Mouse (Mus musculus) limb, embryonic 10.5 days (tissue): ENCODE measurements at regions not wholly inside any gene's neighbourhood (a gene's known extent, or its start where the extent isn't known, plus 50 kb on each side); places are given as distances from the start of the nearest gene placed in this dataset.
A peak's percentile ranks its signal among the peaks of the same experiment; 100 is the strongest.

Experiments used
- DNase-seq: peaks from one replicate; pipeline ENCODE4 v3.0.0-alpha.2; 2017; ENCODE audit warnings: low spot score
- H3K27ac ChIP-seq: fragments of 300-500 bp; sonication (generic); 2 replicates; pipeline ENCODE4 v1.5.1; 2016; ENCODE audit warnings: mild to moderate bottlenecking
- H3K27me3 ChIP-seq: fragments of 300-500 bp; sonication (generic); 2 replicates; pipeline ENCODE4 v1.6.1; 2016; ENCODE audit warnings: low read depth, mild to moderate bottlenecking; ENCODE audit not compliant: poor library complexity, severe bottlenecking
- H3K36me3 ChIP-seq: fragments of 300-500 bp; sonication (generic); 2 replicates; pipeline ENCODE4 v1.6.1; 2016; ENCODE audit warnings: mild to moderate bottlenecking, moderate library complexity
- H3K4me1 ChIP-seq: fragments of 300-500 bp; sonication (generic); 2 replicates; pipeline ENCODE4 v1.6.1; 2016
- H3K4me3 ChIP-seq: fragments of 300-500 bp; sonication (generic); 2 replicates; pipeline ENCODE4 v1.5.1; 2016; ENCODE audit warnings: mild to moderate bottlenecking, moderate library complexity
- H3K9me3 ChIP-seq: fragments of 300-500 bp; sonication (generic); replicated peaks from 2 replicates; pipeline ENCODE4 v1.6.1; 2016; ENCODE audit warnings: mild to moderate bottlenecking
- WGBS: fragments of 180-500 bp; shearing (Covaris S2); methylation state at CpG from one replicate; pipeline ENCODE4 v1.1.7; 2016; 5-methylcytosine and 5-hydroxymethylcytosine counted together

DNA sequence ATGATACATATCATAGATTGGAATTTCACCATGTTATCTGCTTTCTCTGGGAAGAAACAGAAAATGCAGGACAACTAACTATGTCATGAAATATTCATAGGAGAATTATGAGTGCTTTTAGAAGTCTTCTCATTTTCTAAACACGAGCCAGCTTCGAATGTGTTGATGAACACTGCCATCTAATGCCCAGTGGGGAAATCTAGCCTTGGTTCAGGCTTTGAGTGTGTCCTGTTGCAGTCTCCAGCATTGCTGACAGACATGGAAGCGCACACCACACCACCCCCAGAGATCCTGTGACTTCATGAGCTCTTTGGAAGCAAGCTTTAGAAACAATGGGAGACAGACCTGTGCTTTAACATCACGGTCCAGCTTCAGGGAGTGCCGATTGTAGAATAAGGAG lies 178.8 kb upstream of the Gpc5 start:
- no peaks in the 10 kb centered on the region for H3K27me3 ChIP-seq
- no peaks in the 10 kb centered on the region for H3K36me3 ChIP-seq
- 62% methylated on average over 5 of the region's 5 CpGs for WGBS
- no peak overlapping the region for H3K27ac ChIP-seq
- peaks cover 7% of the 10 kb centered on the region; the same call in 1 of the 2 replicates for H3K4me1 ChIP-seq
- peak; percentile 43 for DNase-seq
- no peaks in the 10 kb centered on the region for H3K9me3 ChIP-seq
- H3K4me3 ChIP-seq, result no peak overlapping the region

DNA sequence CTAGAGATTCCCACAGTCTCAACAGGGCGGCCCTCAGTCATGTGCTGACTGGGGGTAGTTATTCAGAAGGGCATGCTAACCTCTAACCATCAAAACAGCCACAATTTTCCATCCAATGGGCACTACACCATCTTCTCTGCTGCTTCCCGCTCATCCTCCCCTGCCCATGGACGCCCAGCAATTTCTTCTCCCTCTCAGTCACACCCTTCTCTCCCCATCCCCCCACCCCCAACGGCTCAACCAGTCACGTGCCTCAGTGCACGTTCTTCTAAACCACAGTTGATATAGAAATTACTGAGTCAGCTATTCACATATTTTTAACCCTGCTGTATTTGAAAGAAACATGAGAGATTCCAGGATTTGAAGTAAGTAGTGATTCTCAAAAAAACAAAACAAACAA lies 146.3 kb upstream of the Gpc5 start:
- Histone ChIP-seq H3K9me3 (no peaks in the 10 kb centered on the region), H3K4me1 (peaks cover 15% of the 10 kb centered on the region), H3K4me3 (no peak overlapping the region), H3K27me3 (no peaks in the 10 kb centered on the region), H3K36me3 (no peaks in the 10 kb centered on the region), H3K27ac (no peak overlapping the region)
- WGBS, result 79% methylated on average over 6 of the region's 6 CpGs
- DNase-seq, result no peak

DNA sequence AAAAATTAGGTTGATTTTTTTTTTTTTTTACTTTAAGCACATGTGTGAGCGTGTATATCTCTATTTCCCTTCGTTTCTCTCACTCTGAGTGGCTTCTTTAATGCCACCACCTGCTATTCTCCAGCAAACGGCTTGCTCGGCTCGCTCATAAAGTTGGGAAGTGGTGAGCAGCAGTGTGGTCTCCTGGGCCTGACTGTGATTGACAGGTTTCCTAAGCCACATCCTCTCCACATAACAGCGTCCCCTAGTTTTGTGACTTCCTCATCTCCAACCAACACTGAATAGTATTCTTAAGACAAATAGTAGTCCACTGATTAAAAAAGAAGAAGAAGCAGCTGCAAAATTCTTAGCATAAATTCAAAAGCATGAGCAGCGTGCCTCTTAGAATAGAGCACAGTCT lies 145.7 kb upstream of the Gpc5 start:
- Histone ChIP-seq H3K36me3 (no peaks in the 10 kb centered on the region), H3K27me3 (no peaks in the 10 kb centered on the region), H3K4me1 (peaks cover 15% of the 10 kb centered on the region), H3K4me3 (no peak overlapping the region), H3K27ac (no peak overlapping the region), H3K9me3 (no peaks in the 10 kb centered on the region)
- WGBS, result 71% methylated on average over 7 of the region's 7 CpGs
- DNase-seq, result no peak

DNA sequence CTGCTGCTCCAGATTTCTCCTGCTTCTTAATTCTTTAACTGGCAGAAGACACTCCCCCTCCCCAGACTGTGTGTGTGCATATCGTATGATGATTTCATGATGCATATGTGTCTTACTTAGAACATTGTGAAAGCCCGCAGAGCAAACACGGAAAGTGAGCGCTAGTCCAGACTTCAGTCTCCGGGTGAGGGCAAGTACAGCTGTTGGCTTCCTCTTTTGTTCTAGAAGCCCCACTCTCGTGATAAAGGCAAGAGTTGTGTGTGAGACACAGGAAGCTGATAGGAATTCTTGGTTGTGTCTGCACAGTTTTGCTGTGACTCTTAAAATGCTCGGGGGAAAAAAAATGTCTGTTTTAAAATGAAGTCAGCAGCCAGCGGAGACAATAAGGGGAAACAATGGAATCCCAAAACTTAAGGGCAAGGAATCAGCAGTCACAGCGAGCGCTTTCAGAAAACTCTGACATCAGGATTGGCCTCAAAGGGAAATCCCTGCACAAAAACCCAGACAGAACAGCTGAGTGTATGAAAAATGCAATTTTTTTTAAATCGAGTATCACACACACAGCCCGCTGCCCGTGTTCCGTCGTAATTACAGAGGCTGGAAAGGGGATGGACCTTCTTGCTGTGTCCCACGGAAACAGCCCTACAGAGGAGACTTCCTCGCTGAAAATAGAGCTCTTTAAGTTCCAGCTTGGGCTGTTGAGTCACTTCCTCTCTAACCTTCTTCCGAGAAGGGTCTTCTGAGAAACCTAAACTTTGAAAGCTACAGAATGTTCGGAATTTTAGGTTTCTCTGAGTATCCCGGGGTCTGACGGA lies 143.5 kb upstream of the Gpc5 start:
- no peak for DNase-seq
- peak overlapping the region; percentile 66 for H3K27ac ChIP-seq
- no peak overlapping the region for H3K4me3 ChIP-seq
- H3K27me3 ChIP-seq, result no peaks in the 10 kb centered on the region
- WGBS, result 73% methylated on average over 21 of the region's 21 CpGs
- H3K36me3 ChIP-seq, result no peaks in the 10 kb centered on the region
- peaks cover 36% of the 10 kb centered on the region for H3K4me1 ChIP-seq
- H3K9me3 ChIP-seq, result no peaks in the 10 kb centered on the region

DNA sequence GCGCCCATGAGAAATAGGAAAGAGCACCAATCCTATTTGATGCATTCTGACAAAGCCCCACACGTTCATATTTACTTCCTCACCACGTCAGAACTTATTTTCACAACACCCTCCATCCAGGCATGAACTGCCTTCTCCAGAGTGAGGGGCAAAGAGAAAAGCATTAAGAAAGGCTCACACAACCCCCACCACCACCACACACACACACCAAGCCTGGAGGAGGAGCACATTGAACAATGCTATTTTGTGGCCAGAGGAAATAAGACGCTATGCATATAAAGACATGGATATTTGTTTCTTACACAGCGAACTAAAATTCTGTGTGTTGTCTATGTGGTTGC lies 142.9 kb upstream of the Gpc5 start:
- no peak overlapping the region for H3K4me3 ChIP-seq
- H3K36me3 ChIP-seq, result no peaks in the 10 kb centered on the region
- WGBS, result 82% methylated on average over 5 of the region's 5 CpGs
- no peak for DNase-seq
- no peaks in the 10 kb centered on the region for H3K9me3 ChIP-seq
- no peaks in the 10 kb centered on the region for H3K27me3 ChIP-seq
- peaks cover 37% of the 10 kb centered on the region for H3K4me1 ChIP-seq
- peak overlapping the region; percentile 66 for H3K27ac ChIP-seq

DNA sequence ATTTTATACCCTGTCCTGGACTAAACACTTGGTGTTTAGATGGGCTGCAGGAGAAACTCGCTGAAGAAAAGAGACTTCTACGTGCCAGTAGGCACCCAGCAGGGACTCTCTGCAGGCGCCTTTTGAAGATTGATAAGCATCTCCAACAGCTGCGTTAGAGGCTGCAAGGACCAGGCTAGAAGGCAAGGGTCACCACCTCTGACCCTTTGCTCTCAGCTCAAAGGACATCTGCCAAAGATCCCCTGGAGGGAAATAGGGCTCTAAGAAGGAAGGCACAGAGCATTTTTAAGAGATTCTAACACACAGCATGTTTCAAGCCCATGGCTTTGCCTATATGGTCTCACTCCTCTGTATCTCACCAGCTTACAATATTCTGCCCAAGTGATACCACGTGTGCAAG lies 139.7 kb upstream of the Gpc5 start:
- Histone ChIP-seq H3K4me3 (no peak overlapping the region), H3K4me1 (peaks cover 42% of the 10 kb centered on the region), H3K36me3 (no peaks in the 10 kb centered on the region), H3K27me3 (no peaks in the 10 kb centered on the region), H3K9me3 (no peaks in the 10 kb centered on the region), H3K27ac (peak overlapping the region; percentile 42; the same call in 1 of the 2 replicates)
- under 1% methylated on average over 5 of the region's 5 CpGs for whole genome bisulfite sequencing
- DNase-seq, result peak; percentile 42

DNA sequence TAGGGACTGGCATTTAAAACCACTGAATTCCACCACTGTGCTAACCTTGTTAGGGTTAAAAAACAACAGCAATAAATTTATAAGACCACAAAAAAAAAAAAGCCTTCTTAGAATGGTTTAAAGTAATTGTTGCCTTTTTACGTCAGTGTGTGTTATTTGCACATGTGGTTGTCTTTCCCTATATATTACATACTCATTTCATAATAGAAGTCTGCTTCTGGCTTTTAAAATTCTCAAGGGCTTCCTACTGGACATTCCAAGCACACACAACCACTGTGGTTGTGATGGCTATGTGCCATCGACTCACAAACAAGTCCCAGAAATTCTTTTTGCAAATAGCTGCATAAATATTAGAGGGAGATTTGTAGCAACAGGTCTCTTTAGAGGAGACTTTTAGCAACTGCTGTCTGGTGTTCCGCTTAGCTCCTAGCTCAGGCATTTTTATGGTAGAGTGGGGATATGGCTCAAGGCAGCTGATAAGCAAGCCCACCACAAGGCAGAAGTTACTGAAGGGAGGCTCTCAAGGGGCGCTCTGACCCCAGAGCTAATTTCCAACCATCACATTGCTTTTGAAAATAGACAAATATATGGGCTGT lies 138.8 kb upstream of the Gpc5 start:
- no peak for DNase-seq
- WGBS, result 18% methylated on average over 4 of the region's 4 CpGs
- Histone ChIP-seq H3K27me3 (no peaks in the 10 kb centered on the region), H3K4me1 (peaks cover 38% of the 10 kb centered on the region), H3K36me3 (no peaks in the 10 kb centered on the region), H3K27ac (0 out of 2 replicates have a peak overlapping the region, but pooled peaks have one; percentile 19), H3K9me3 (no peaks in the 10 kb centered on the region), H3K4me3 (no peak overlapping the region)

DNA sequence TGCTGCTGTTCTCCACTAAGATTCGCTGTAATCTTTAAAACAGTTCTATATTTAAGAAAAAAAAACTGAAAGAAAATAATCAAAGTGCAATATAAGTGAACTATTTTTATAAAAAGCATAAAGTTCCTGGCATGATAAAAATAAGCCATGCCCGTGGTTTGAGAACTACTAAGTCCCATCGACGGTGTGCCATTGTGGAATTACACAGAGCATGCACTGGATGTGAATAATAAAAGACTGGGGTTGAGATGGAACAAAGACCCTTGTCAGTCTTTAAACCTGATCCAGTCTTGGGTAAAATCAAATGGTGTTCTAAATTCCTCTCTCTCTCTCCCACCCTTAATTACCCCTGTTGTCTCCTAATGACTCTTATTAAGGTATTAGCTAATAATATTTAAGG lies 137.7 kb upstream of the Gpc5 start:
- 72% methylated on average over 4 of the region's 4 CpGs for WGBS
- Histone ChIP-seq H3K9me3 (no peaks in the 10 kb centered on the region), H3K27ac (no peak overlapping the region), H3K36me3 (no peaks in the 10 kb centered on the region), H3K4me1 (peaks cover 34% of the 10 kb centered on the region), H3K27me3 (no peaks in the 10 kb centered on the region), H3K4me3 (no peak overlapping the region)
- DNase-seq, result no peak

DNA sequence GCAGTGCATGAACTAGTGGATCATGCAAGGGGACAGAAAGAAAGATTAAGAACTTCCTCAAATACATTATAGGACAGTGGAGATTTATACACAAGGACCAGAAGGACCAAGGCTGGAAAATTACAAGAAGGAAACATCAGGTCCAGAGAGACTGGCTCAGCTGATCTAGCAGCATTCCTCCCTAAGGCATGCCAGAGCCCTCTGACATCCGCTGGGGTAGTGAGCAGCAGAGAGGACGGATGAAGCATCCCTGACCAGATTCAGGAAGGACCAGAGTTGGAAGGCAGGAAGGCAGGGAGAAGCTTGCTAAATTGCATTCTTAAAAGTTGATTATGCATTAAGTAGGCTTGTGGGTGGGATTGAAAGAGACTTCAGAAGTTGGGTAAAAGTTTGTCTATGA lies 136.4 kb upstream of the Gpc5 start:
- Histone ChIP-seq H3K36me3 (no peaks in the 10 kb centered on the region), H3K4me1 (peaks cover 44% of the 10 kb centered on the region), H3K27me3 (no peaks in the 10 kb centered on the region), H3K27ac (no peak overlapping the region), H3K9me3 (no peaks in the 10 kb centered on the region), H3K4me3 (no peak overlapping the region)
- DNase-seq, result no peak
- WGBS, result 30% methylated on average over 2 of the region's 2 CpGs

DNA sequence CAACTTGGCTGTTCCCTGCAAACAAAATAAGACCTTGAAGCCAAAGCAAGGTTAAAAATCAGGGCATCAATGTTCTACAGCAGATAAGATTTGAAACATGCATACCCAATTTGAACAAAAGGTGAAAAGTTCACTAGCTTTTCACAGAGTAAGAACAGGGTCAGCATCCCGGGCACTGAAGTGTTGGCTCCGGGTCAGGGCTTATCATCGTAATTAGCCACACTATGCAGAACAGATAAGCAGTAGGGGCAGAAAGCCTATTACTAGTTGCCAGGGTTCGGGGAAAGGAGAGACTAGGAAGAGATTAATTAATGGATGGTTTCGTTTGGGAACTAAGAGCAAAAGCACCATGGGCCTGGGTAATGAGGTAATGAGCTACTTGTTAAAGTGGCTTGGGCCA lies 131.7 kb upstream of the Gpc5 start:
- H3K27ac ChIP-seq, result no peak overlapping the region
- DNase-seq, result no peak

DNA sequence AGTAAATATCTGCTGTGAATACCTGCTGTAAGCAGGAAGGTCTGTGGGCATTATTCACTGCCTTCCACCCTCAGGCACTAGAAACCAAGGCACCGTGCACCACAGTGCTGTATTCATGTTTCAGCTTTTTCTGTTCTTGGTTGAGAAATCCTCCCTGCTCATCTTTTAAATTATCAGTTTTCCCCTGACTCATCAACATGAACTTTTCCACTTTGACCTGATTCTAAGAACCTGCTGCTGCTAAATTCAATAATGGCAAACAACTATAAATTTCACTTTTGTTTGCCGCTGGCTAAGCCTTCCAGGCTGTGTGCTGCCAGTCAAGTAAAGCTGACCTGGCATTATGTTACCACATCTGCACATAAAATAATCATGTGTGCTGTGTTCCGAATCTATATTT lies 126.1 kb upstream of the Gpc5 start:
- 85% methylated on average over 3 of the region's 3 CpGs for WGBS
- no peak for DNase-seq
- Histone ChIP-seq H3K27me3 (no peaks in the 10 kb centered on the region), H3K27ac (no peak overlapping the region), H3K4me3 (no peak overlapping the region), H3K36me3 (no peaks in the 10 kb centered on the region), H3K9me3 (no peaks in the 10 kb centered on the region), H3K4me1 (peaks cover 6% of the 10 kb centered on the region)

More for the DNA sequence above, 131.7 kb upstream of the Gpc5 start:
- 20% methylated on average over 5 of the region's 5 CpGs for WGBS
- Histone ChIP-seq H3K4me1 (peaks cover 13% of the 10 kb centered on the region), H3K36me3 (no peaks in the 10 kb centered on the region), H3K27me3 (no peaks in the 10 kb centered on the region), H3K9me3 (no peaks in the 10 kb centered on the region), H3K4me3 (no peak overlapping the region)

DNA sequence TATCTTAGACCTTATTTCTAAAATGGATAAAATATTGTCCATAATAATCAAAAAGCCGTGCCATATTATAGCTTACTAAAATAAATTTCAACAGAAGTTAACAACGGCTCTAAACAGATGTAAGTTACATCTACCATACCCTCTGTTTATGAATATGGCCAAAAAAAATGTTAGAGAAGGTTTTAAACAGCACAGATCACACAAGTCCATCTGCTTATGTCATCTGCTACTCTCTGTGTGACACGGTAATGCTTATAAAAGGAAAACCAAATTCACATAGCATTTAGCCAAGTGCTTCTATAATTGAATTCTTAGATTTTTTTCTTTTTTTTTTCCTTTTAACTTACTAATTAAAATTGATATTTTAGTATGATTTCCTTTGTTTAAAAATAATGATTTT lies 123.0 kb upstream of the Gpc5 start:
- no peaks in the 10 kb centered on the region for H3K9me3 ChIP-seq
- WGBS, result 94% methylated on average over 3 of the region's 3 CpGs
- H3K27me3 ChIP-seq, result no peaks in the 10 kb centered on the region
- no peak overlapping the region for H3K27ac ChIP-seq
- H3K4me3 ChIP-seq, result no peak overlapping the region
- no peak for DNase-seq
- peaks cover 6% of the 10 kb centered on the region for H3K4me1 ChIP-seq
- no peaks in the 10 kb centered on the region for H3K36me3 ChIP-seq

DNA sequence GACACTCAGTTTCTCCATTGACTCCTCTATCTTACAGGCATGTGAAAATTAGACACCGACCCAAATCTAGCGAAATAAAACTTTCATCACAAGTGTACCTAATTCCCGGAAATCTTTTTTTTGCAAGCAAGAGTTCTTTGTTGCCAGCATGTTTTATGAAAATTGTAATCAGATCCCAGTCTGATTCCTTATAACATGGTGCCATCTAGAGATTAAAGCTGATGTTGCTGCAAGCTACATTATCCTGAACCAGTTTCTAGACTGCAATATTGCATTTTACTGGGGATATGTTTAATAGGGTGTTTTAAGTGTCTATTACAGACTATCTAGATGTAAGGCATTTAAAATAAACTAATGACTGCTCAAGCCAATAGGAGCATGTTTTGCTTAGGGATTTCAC lies 110.9 kb upstream of the Gpc5 start:
- Histone ChIP-seq H3K4me3 (no peak overlapping the region), H3K27me3 (no peaks in the 10 kb centered on the region), H3K36me3 (no peaks in the 10 kb centered on the region), H3K9me3 (no peaks in the 10 kb centered on the region), H3K27ac (no peak overlapping the region), H3K4me1 (0 out of 2 replicates have a peak, but pooled peaks cover 3% of the 10 kb centered on the region)
- 84% methylated on average over 3 of the region's 3 CpGs for WGBS
- no peak for DNase-seq
